Mouse (Mus musculus) kidney, adult 2 months (tissue): ENCODE data around the gene Des.

Source experiments
- CTCF ChIP-seq: fragments of 200-500 bp; conservative IDR thresholded peaks from 2 replicates; pipeline ENCODE4 v1.5.1; 2011; ENCODE audit warnings: low read depth, mild to moderate bottlenecking, control low read depth, low read length, moderate library complexity, mixed read lengths; ENCODE audit not compliant: insufficient read depth, insufficient read length
- POLR2A ChIP-seq: fragments of 200-500 bp; IDR thresholded peaks from one replicate; pipeline ENCODE4 v1.6.1; 2011; ENCODE audit warnings: low read depth, low read length, control low read depth

DNA sequence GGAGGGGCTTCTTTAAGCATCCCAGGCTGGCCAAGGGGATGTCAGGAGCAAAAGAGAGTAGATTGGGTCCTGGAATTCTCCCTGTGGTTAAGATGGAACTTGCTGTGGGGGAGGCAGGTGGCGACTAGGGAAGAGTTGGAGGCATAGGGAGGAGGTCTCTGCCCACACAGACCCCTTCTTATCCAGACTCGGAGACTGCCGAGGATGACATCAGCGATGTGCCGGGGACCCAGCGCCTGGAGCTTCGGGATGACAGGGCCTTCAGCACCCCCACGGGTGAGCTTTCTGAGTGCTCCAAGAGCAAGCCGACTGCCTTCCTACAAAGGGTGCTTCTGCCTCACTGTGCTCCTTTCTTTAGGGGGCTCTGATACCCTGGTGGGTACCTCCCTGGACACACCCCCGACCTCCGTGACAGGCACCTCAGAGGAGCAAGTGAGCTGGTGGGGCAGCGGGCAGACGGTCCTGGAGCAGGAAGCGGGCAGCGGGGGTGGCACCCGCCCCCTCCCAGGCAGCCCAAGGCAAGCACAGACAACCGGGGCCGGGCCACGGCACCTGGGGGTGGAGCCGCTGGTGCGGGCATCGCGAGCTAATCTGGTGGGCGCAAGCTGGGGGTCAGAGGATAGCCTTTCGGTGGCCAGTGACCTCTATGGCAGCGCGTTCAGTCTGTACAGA lies 24.5 kb downstream of the Des start:
- TF ChIP-seq POLR2A (no peak), CTCF (no peak)
